Mouse (Mus musculus): ENCODE measurements around the gene Rapgefl1.

Rapgefl1 gene

GRCm38 (mm10) chr11:98836651-98837141, at the start of gene Rapgefl1:
TSS of gene Rapgefl1 (plus strand) at chr11:98836785.
- DNase-seq (ENCODE audit: extremely low read depth, insufficient read length, low spot score): peak; percentile 89

- DNase-seq (ENCODE audit: extremely low read depth, insufficient read length, low spot score): no peak
Observed at GRCm38 (mm10) chr11:98787229-98787628, 49.4 kb upstream of the Rapgefl1 start.

- DNase-seq (ENCODE audit: extremely low read depth, insufficient read length, low spot score): no peak
Observed at GRCm38 (mm10) chr11:98787691-98788090, 48.9 kb upstream of the Rapgefl1 start.

GRCm38 (mm10) chr11:98788139-98788538, 48.4 kb upstream of the Rapgefl1 start:
- no peak for DNase-seq (ENCODE audit: extremely low read depth, insufficient read length, low spot score)

- peak; percentile 86 for DNase-seq (ENCODE audit: extremely low read depth, insufficient read length, low spot score)
Observed at GRCm38 (mm10) chr11:98788550-98789218, 47.9 kb upstream of the Rapgefl1 start.

- DNase-seq (ENCODE audit: extremely low read depth, insufficient read length, low spot score): no peak
Observed at GRCm38 (mm10) chr11:98789219-98789807, 47.3 kb upstream of the Rapgefl1 start.

GRCm38 (mm10) chr11:98789824-98790223, 46.8 kb upstream of the Rapgefl1 start:
- DNase-seq (ENCODE audit: extremely low read depth, insufficient read length, low spot score): no peak

GRCm38 (mm10) chr11:98790631-98791205, 45.9 kb upstream of the Rapgefl1 start:
- no peak for DNase-seq (ENCODE audit: extremely low read depth, insufficient read length, low spot score)

- no peak for DNase-seq (ENCODE audit: extremely low read depth, insufficient read length, low spot score)
Observed at GRCm38 (mm10) chr11:98791448-98791847, 45.1 kb upstream of the Rapgefl1 start.

GRCm38 (mm10) chr11:98792081-98792480, 44.5 kb upstream of the Rapgefl1 start:
- DNase-seq (ENCODE audit: extremely low read depth, insufficient read length, low spot score): no peak

- DNase-seq (ENCODE audit: extremely low read depth, insufficient read length, low spot score): peak; percentile 88
Observed at GRCm38 (mm10) chr11:98794469-98795014, 42.0 kb upstream of the Rapgefl1 start.

GRCm38 (mm10) chr11:98795015-98795713, 41.4 kb upstream of the Rapgefl1 start, which contains the start of gene Msl1:
TSS of gene Msl1 (plus strand) at chr11:98795516.
- peak; percentile 86 for DNase-seq (ENCODE audit: extremely low read depth, insufficient read length, low spot score)

GRCm38 (mm10) chr11:98795714-98796514, 40.7 kb upstream of the Rapgefl1 start:
- DNase-seq (ENCODE audit: extremely low read depth, insufficient read length, low spot score): peak; percentile 71

GRCm38 (mm10) chr11:98796515-98797216, 39.9 kb upstream of the Rapgefl1 start:
- DNase-seq (ENCODE audit: extremely low read depth, insufficient read length, low spot score): peak; percentile 65

GRCm38 (mm10) chr11:98797306-98797705, 39.3 kb upstream of the Rapgefl1 start:
- no peak for DNase-seq (ENCODE audit: extremely low read depth, insufficient read length, low spot score)

- DNase-seq (ENCODE audit: extremely low read depth, insufficient read length, low spot score): no peak
Observed at GRCm38 (mm10) chr11:98797909-98798308, 38.7 kb upstream of the Rapgefl1 start.

- no peak for DNase-seq (ENCODE audit: extremely low read depth, insufficient read length, low spot score)
Observed at GRCm38 (mm10) chr11:98804605-98805004, 32.0 kb upstream of the Rapgefl1 start, which contains the start of gene Casc3. TSS of gene Casc3 (plus strand) at chr11:98804905.

GRCm38 (mm10) chr11:98808417-98808816, 28.2 kb upstream of the Rapgefl1 start:
- DNase-seq (ENCODE audit: extremely low read depth, insufficient read length, low spot score): no peak
